Mouse (Mus musculus) left cerebral cortex, adult 8-10 months (tissue): ENCODE results near the gene Ncoa3. TPM values are rescaled to one million over a fixed set of nuclear protein-coding genes. Genes with fewer than 3 reads are reported as not detected.

Experiments used
- DNase-seq, 2 experiments: peaks; one replicate each; pipeline ENCODE4 v3.0.0; 2022; ENCODE audit warnings: low spot score in 2 of 2
- total RNA-seq, 4 experiments: library from RNA; stranded (reverse); gene quantifications; 2 replicates each; pipeline ENCODE4 v1.2.4; 2022

Gene Ncoa3
- total RNA-seq, 4 experiments from 2014 or later = 33.3 to 35.9 (median 34.5) TPM

DNA sequence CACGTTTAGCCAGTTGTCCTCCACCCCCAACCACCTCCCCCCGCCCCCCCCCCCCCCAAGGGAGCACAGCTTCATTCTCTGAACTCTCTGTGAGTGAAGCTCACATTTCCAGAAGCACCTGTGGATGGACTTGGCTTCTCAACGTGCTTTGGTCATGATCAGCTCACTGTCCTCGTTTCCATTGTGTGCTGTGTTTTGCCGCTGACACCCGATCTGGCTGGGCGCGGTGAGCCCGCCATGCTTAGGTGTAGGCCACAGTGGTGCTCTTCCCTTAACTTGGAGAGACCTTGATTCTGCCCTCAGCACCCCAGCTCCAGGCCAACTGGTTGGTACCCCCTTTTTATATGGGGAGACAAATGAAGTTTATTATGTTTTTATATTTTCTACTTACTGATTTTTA lies 79.5 kb downstream of the Ncoa3 start:
- no peak for DNase-seq

DNA sequence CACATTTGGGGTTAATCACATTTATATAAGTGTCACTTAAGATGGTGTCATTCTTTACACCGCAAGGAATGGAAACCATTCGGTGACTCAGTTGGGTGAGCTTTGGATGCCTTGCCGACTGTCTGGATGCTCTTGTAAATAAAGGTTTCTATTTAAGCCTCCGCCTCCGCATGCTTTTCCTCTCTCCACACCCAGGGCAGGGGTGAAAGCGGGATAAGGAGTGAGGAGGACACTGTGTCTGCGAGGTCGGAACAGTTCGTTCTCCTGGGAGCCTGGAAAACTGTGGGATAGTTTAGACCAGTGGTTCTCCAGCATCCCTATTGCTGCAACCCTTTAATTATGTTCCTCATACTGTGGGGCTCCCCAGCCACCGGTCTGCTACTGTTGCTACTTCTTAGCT lies 80.6 kb downstream of the Ncoa3 start:
- DNase-seq = no peak

DNA sequence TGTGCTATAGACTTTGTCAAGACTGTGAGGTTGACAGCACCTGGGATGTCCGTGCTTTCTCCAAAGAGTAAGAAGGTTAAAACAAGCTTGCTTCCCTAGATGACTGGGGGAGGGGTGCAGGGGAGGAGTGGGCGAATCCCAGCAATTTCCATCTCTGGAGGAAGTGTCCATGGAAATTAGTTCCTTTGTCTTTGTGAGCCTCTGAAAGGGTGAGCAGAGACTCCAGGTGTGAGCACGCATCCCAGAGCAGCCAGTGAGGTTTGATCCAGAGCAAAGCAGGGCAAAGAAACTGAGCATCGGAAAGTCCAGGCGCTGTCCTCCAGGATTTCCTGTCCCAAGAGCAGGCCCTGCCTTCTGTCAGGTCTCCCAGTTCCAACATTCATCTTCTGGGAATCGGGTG lies 81.9 kb downstream of the Ncoa3 start:
- no peak for DNase-seq

DNA sequence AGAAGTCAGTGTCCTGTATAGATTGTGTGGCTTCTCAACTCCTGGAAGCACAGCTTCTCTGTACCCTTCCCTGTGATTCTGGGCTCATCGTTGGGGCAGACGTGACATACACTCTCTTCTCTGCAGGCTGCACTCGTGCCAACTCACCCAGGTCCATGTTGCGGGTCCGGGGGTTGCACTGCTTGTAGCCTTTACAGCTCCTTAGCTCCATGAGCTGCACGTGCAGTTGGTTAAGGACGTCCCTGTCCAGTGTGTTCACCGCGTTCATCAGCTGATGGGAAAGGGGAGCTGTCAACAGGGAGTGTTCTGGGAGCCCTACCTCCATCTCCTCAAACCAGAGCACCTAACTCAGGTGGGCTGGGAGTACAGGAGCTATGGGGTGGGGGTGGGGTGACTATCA lies 84.9 kb downstream of the Ncoa3 start:
- no peak for DNase-seq

DNA sequence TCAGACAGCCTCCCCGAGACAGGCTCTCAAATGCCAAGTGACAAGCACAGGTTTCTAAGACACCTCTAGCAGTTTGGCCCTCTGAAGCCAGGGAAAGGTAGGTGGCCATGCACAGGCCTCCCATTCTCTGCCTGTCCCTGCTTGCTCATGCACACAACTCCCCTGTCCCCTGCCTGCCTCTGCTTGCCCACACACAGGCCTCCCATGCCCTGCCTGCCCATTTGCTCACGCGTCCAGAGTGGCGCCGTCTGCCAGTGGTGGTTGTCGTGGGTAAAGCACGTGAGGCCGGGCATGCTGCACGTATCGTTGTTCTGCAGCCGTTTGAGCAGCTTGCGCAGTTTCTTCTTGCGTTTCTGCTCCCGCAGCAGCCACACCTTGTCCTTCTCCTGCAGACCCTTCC lies 86.8 kb downstream of the Ncoa3 start:
- DNase-seq = no peak

DNA sequence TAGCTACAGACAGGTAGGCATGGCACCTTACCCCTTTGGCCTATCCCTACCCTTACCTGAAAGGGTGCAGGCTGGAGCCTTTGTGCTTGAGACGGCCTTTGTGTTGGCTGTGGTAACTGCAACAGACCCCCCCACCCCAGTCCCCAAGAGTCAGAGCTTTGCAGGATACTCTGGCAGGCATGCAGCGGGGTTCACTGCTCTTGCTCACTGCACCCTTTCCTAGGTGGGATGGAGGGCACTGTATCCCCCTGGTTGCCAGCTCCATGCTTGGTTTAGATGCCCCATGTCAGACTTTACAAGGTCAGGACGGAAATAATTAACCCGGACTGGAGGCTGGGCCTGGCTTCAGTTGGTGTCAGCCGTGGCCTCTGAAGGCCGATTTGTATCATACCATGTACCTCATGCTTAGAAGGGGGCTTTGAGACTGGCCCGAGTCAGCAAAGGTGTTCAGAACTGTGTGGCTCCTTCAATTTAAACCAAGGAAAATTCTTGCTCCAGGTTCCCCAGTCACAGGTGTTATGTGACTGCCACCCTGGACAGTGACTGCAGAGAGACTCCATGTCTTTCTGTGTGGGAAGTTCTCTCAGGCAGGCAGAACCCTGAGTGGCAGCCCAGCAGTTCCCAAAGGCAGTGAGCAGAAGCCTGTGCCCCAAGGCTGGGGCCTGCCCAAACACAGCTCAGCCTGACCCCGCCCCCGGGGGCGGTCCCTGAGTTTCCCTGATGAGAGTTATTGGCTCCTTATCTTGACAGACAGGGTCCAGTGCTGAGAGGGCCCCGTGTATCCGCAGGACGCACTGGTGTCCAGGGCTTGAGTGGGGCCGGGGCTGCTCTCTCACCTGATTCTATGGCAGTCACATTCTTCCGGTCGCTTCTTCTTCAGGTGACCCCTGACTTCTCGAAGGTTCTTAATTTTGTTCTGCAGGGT lies 87.8 kb downstream of the Ncoa3 start:
- DNase-seq = no peak

DNA sequence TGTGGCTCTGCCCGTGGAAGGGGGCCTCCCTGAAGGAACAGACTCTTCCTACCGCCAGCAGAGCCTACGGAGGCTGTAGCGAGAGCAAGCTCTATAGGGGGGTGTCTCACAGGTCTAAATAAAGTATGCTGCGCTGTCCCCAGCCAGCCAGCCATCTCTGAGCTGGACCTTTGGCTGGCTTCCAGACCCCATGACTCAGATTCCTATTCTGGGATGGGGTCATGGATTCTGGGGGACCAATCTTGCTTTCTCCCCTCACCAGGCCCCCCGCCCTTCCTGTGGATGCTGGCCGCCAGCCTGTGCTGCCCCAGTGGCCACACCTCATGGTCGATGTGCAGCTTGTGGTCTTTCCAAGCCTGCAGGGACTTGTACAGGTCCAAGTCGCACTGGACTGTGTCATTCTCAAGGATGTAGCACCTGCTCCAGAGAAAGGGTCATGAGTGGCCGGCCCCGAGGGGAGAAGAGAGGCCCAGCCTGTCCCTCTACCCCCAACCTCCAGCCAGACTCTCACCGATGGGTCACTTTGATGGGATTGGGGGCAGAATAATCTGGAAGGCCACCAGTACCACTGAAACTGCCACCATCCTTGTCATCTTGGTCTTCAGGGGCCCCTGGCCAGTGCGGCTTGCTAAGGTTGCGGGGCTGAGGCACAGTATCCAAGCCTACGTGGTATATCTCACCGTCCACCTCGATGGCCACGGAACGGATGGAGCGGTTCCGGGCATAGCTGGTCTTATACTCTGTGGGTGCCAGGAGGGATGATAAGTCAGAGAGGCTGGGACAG lies 88.7 kb downstream of the Ncoa3 start:
- no peak for DNase-seq

DNA sequence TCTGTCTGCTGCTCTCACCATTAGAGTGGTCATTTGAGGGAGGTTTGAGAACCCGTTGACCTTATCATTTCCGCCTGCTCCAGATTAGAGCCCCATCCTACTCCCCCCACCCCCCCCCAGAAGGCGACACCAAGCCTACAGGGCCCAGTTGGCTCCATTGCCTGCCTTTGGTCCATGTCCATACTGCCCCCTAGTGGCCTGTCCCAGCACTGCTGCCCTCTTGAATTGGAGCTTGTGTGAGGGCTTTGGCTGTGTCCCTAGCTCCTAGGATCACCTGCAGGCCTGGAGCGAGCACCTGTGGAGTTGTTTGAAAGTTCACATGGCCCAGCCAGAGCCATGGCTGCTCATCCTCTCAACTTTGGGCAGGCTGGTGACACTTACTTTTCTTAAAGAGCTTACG lies 89.8 kb downstream of the Ncoa3 start:
- DNase-seq = peak in 1 of 2 experiments; percentile 80

DNA sequence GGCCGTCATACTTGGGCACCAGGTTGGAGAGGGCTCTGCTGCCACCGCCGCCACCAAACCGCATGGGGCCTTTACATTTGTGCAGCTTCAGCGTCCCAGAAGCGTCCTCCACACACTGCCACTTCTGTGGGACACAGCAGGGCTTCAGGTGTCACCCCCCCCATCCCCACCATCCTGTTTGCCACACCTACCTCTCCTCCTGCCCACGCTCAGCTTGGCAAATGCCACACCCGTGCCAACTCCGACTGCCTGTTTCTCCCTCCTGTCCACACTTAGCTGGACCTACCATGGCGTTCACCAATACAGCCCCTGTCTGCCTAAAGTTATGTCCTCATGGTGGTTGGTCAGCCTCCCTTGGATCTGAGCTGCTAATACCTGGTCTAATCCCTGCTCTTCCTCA lies 90.2 kb downstream of the Ncoa3 start:
- no peak for DNase-seq

DNA sequence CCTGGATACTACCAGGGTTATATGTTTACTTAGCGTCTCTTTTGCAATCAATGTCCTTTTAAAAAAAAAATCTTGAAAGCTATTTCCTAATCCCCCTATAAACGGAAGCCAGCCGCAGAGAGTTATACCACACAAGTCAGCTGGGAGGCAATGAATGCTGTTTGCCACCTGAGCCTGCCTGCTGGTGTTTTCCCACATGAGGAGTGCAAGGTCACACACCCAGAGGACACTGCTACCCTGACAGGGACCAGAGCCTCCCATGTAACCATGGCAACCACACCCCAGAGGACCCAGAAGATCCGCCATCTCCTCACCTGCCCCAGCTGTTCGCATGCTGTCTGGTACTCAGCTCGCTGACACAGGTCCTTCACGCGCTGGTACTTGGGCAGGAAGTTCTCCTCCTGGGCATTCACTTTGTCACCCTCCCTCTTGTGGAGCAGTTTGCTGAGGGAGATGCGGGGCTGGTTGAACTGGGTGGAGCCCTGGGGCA lies 91.2 kb downstream of the Ncoa3 start:
- DNase-seq = no peak

DNA sequence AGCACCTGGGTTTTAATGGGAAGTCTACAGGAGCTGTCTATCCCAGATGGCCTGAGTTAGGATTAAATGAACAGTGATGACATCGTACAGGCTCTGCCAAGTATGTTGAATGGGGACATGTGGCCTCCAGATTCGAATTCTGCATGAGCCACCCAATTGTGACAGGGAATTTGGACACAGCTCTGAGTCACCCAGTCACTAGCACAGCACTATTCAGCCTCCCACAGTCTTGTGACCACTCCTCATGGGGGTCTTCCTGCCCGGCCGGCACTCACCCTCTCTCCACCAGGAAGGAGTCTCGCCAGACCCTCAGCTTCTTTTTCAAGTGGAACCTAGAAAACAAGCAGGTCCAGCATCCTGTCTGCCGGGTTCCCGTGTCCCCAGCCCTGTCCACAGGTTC lies 91.7 kb downstream of the Ncoa3 start:
- no peak for DNase-seq

DNA sequence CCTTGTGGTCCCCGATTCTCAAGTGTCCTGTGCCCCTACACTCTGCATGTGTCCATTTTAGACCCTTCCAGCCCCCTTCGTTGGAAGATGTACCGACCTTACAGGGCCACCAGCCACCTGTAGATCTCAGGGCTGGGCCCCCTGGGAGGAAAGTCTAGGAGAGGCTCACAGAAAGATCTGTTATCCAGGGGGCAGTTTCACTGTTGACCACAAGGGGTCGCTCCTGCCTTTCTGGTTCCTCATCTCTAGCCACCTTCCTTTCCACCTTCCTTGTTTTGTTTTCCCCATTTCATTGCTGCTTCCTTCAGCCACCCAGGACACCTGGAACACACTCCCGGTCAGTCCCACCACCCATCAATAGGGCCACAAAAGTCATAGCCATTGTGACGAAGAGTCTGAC lies 92.5 kb downstream of the Ncoa3 start:
- peak in 1 of 2 experiments; percentile 72 for DNase-seq

DNA sequence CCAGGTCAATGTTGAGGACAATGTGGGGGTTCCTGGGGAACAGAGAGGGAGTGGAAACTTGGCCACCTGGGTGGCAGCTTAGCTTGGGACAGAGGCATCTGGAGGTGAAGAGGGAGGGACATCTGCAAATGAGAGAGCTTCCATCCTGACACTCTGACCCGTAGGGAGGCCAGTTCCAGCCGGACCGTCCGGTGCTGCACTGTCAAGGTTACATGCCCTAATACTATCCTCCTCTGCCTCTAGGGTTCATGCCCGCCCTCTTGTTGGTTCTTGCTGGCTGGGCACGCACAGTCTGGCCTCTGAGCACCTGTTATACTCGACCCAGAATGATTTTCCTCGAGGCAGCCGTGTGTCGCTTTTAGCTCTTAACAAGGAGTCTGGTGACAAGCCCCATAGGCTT lies 93.3 kb downstream of the Ncoa3 start:
- no peak for DNase-seq

DNA sequence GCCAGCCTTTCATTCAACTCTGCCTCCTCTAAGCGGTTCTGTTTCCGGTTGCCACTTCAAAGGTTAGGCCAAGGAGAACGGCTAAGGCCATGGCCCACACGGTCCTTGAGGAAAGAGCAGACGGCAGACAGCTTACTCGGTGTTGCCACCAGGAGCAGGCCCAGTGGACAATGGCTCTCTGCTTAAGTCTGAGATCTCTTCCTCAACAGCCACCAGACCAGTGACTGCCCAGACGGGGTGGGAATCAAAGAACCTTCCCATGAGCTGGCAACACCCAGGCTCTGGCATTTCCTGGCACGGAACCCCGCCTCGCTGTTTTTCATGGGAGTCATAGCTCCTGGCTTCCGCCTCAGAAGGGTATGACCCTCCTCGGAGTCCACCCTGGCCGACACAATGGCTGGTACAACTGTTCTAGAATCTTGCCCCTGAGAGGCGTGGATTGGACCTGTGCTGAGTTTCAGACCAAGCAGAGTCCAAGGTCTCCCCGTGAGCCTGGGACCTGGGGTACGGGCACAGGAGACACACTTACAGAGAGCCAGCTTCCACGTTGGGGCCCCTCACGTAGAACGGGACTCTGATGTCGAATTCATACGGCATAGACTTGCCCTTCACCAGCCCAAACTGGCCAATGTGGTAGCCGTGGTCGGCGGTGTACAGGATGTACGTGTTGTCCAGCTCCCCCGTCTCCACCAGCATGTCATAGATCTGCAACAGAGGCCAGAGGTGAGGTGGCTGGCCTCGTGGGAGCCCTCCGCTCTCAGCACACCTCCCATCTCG lies 94.2 kb downstream of the Ncoa3 start:
- no peak for DNase-seq

DNA sequence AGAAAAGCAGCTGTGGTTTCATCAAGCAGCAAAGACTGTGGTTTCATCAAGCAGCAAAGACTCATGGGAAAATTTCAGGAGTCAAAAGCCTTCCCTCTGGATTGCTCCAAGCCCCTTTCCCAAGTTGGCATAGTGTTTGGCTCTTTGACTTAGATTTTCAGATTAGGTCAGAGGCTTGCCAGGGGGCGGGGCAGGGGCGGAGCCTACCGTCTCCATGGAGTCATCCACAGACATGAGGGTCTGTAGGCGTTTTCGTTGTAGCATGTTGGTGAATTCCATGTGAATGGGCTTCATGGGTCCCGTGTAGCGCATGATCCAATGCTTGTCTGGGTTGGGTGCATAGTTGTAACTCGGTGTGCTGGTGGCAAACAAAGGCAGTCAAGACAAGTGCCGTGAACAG lies 96.6 kb downstream of the Ncoa3 start:
- DNase-seq = no peak

DNA sequence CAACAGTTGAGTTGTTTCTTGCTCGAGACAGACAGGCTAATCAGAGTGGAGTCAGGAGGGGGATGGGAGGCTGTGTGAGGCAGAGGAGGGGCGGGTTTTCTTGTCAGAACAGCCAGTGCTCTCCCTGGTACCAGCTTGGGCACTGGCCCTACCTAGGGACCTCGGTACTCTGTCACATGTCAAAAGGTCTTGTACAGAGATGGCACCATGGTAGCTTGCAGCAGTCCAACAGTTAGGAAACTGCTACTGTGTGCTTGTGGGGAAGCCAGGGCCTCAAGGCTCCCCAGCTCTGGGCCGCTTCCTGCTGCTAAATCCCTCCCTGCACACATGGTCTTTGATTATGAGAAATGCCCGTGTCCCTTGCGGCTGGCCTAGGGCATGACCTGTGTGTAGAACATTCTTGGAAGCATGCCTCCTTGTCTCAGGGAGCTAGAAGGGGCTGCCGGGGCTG lies 97.7 kb downstream of the Ncoa3 start:
- DNase-seq = no peak

DNA sequence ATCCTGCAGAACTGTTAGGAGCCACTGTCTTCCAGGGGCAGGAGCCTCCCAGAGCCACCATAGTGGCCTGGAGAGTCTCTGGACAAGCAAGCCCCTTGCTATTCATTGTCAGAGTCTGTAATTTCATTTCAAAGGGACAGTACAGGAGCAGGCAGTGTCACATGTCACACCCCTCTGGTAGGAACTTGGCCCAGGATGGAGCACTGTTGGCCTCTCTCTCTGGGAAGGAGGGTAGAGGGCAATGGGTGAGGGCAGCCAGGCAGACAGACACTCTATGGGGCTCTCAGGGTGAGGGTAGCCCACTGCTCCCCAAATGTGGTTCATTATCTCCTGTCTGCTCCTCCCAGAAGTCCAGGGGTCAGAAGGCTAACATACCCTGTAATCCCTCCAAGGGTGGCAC lies 99.2 kb downstream of the Ncoa3 start:
- DNase-seq = no peak

DNA sequence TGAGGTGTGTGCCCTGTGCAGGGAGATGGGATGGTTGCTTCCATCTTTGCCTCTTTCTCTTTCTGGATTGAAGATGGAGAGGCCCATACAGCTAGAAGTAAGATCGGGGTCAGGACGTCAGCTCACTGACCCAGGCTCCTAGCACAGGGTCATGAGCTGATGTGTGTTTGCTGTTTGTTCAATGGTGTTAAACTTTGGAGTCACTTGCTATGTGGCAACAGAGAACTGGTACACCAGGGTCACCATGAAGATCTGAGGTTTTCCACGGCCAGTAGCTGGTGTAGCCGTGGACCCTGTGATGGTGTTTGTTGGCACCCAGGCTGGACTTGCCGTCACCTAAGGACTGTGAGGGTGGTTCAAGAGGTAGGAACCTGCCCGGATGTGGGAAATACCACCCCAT lies 100.0 kb downstream of the Ncoa3 start:
- no peak for DNase-seq

DNA sequence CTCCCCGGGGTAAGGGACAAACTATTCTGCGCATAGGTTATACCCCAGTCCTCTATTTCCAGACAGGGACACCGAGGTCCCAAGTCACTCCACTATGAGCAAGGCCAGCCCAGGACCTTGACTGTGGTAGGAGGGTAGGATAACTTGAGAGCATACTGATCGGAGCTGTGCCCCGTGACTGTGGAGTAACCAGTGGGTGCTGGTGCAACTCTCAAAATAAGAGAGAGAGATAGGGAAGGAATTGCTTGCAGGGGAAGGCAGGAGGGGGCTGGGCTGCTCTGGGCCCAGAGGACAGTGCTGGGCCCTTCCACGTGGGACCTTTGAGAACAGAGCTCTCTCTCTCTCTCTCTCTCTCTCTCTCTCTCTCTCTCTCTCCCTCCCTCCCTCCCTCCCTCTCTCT lies 103.9 kb downstream of the Ncoa3 start:
- no peak for DNase-seq

DNA sequence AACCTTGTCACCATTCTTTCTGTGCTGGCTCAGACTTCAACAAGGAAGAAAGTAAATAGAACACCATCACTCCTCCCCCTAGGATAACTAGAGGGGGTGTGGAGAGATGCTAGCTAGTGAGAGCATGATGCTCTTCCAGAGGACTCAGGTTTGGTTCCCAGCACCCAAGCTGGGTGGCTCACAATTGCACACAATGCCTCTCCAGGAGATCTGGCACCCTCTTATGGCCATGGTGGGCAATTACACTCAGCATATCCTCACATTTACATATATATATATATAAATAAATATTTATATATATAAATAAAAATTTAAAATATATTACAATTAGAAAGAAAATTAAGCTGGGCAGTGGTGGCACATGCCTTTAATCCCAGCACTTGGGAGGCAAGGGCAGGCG lies 104.4 kb downstream of the Ncoa3 start:
- no peak for DNase-seq

DNA sequence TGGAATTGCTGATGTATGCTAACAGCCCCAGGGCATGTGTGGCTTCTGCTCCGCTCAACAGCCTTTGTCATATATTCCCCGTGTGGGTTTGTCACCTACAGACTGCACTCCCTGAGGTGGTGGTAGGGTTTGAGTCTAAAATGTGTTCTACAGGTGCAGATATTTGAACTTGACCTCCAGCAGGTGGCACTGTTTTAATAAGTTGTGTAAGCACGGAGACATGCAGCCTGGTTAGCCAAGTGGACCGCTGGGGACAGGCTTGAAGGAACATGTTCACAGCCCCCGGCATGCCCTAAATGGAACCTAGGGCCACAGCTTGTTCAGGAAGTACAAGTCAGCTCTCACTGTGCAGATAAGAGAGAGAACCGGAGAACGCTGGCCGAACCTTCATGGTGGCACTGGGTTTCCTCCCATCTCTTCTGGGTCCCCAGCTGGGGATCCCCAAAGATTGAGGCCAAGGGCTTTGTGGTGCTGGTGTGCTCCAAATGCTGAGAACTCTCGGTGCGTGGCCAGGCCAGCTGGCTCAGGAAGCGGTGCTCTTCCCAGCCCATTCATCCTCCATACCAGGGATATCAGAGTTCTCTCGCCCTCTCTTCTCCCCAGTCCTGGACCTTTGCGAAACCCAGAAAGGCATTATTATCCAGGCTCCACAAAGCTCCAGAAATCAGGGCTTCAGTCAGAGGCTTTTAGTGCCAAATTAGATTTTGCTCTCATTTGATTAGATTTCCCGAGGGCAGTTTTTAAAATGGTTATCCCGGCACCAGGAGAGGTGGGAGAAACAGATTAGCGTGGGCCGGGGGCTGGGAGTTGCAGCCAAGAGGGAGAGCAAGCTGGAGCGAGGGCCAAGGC lies 105.2 kb downstream of the Ncoa3 start:
- no peak for DNase-seq
